Mouse (Mus musculus): ENCODE results near the gene Tmem213. TPM values are rescaled to one million over a fixed set of nuclear protein-coding genes. Genes with fewer than 3 reads are reported as not detected.

Gene Tmem213
- total RNA-seq, 2 experiments from 2014 or later, result not detected

- intact Hi-C loops (cut with DNase I), result no loop called here
- DNase-seq (ENCODE audit: extremely low spot score in 1 of 2, low spot score in 2 of 2), result peak in 1 of 2 experiments; percentile 81
Observed at GRCm38 (mm10) chr6:38144161-38144998, 35.3 kb downstream of the Tmem213 start.

GRCm38 (mm10) chr6:38145463-38146065, 36.5 kb downstream of the Tmem213 start:
- DNase-seq (ENCODE audit: extremely low spot score in 1 of 2, low spot score in 2 of 2), result peak; percentile 29 to 62
- intact Hi-C loops (cut with DNase I), result no loop called here

DNA sequence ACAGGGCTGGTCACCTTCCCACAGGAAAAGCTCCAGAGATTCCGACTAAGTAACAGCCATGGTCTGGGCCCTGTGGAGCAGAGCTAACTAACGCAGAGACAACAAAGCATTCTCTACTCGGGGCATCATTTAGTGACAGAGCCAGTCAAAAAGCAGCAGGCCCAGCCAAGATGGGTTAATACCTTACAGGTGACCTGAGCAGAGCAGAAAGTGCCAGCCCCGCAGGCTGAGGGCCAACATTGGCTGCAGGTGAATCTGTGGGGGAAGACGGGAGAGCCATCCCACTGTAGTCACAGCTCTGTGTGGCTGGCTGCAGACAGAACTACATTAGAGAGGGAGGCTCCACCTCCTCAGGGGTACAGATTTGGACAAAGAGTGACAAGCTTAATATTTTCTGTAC, 38.2 kb downstream of the Tmem213 start:
- no peak for DNase-seq (ENCODE audit: extremely low spot score in 1 of 2, low spot score in 2 of 2)
- intact Hi-C loops (cut with DNase I), result no loop called here

DNA sequence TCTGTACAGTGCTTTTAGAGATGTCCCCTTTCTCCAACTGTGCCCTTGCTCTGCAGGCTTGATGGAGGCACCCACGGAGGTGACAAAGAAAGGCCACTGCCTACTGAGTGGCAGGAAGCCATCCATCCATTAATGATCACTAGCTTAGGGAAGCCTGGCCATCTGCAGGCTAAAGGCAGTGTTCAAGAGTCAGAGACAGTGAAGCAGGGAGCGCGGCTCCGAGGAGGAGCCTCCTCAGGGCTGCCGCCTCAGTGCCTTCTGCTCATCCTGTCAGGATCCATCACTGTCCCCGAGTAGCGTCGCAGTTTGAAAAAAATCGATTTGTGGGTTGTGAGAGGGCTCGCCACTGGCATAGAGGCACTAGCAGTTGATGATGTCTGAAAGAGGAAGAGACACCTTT, 39.6 kb downstream of the Tmem213 start:
- no peak for DNase-seq (ENCODE audit: extremely low spot score in 1 of 2, low spot score in 2 of 2)
- intact Hi-C loops (cut with DNase I), result no loop called here

DNA sequence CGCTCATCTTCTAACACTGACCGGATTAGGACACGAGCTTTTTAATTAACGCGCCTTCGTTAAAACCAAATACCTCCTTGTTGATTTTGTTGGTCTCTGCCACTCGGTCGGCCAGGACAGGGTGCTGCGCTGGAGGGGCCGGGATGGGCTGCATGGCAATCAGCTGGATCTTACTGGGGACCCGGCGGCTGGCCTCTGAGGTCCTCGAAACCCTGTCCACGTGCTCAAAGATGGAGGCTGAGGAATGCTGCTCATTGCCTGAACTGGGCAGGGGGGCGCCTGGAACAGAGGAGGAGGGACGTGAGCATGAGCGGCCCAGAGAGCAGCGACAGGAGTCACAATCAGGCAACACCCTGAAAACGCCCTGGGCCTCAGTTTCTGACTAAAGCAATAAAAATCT, 40.4 kb downstream of the Tmem213 start:
- DNase-seq (ENCODE audit: extremely low spot score in 1 of 2, low spot score in 2 of 2), result no peak
- intact Hi-C loops (cut with DNase I), result no loop called here

GRCm38 (mm10) chr6:38152305-38152704, 43.2 kb downstream of the Tmem213 start:
- DNase-seq (ENCODE audit: extremely low spot score in 1 of 2, low spot score in 2 of 2), result no peak
- intact Hi-C loops (cut with DNase I), result no loop called here

GRCm38 (mm10) chr6:38156204-38156603, 47.1 kb downstream of the Tmem213 start:
- DNase-seq (ENCODE audit: extremely low spot score in 1 of 2, low spot score in 2 of 2), result no peak
- intact Hi-C loops (cut with DNase I), result no loop called here

- no peak for DNase-seq (ENCODE audit: extremely low spot score in 1 of 2, low spot score in 2 of 2)
- intact Hi-C loops (cut with DNase I), result no loop called here
Observed at GRCm38 (mm10) chr6:38157925-38158324, 48.9 kb downstream of the Tmem213 start.

GRCm38 (mm10) chr6:38159576-38159975, 50.5 kb downstream of the Tmem213 start:
- no peak for DNase-seq (ENCODE audit: extremely low spot score in 1 of 2, low spot score in 2 of 2)
- intact Hi-C loops (cut with DNase I), result no loop called here

DNA sequence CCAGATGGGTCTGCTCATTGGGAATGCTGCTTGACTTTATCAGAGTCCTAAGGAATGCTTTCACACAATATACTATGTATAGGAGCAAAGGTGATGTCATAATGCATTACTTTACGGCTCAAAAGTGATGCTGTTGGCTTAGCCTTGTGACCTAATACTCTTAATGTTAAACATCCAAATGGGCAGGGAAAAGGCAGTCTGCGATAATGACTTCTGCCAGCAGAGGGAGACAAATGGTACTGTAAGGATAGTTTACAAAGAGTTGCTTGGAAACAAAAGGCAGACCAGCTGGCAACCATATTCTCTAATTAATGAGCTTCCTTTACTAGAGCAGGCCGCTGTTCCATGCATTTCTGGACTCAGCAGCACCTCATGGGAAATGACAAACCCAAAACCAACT, 51.0 kb downstream of the Tmem213 start:
- intact Hi-C loops (cut with DNase I), result loop anchor here (2.0 to 5.0 kb wide), 2 partner anchors 92 to 167 kb away; partner anchors contain the start of gene D630045J12Rik
- peak; percentile 79 to 82 for DNase-seq (ENCODE audit: extremely low spot score in 1 of 2, low spot score in 2 of 2)

DNA sequence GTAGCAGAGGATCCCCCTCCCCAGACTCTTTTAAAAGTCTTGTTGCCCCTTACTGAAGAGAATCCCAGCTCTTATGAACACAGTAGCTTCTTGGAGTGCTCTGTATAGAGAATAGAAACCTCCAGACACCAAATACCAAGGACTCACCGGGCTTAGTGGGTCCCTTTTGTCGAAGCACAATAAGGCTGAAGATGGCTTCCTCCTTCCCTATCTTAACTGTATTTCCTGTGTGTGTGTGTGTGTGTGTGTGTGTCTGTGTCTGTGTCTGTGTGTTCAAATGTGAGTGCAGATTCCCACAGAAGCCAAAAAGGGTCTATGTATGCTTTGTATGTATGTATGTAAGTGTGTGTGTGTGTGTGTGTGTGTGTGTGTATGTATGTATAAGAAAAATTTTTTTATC, 51.5 kb downstream of the Tmem213 start:
- intact Hi-C loops (cut with DNase I), result loop anchor here (2.0 to 5.0 kb wide), 2 partner anchors 92 to 166 kb away; partner anchors contain the start of gene D630045J12Rik
- DNase-seq (ENCODE audit: extremely low spot score in 1 of 2, low spot score in 2 of 2), result no peak

GRCm38 (mm10) chr6:38162825-38163504, 53.9 kb downstream of the Tmem213 start:
- intact Hi-C loops (cut with DNase I), result loop anchor here (5.0 kb wide), 1 partner anchor 89 kb away; the partner anchor contains the start of gene D630045J12Rik
- no peak for DNase-seq (ENCODE audit: extremely low spot score in 1 of 2, low spot score in 2 of 2)

DNA sequence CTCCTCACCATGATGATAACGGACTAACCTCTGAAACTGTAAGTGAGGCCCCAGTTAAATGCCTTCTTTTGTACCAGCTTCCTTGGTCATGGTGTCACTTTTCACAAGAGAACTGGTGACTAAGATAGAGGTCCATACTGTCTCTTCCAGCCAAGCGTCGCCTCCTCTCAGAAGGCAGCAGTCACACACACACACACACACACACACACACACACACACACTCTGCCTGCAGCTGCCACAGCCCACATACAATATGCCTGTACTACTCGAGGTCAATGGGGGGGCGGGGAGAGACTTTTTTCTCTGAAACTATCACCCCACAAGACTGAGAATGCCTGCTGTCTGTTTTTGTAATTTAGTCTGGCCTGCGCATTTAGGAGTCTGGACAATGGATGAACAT, 55.6 kb downstream of the Tmem213 start:
- intact Hi-C loops (cut with DNase I), result loop anchor here (5.0 kb wide), 1 partner anchor 88 kb away; the partner anchor contains the start of gene D630045J12Rik
- peak in 1 of 2 experiments; percentile 37 for DNase-seq (ENCODE audit: extremely low spot score in 1 of 2, low spot score in 2 of 2)

- no peak for DNase-seq (ENCODE audit: extremely low spot score in 1 of 2, low spot score in 2 of 2)
- intact Hi-C loops (cut with DNase I), result no loop called here
Observed at GRCm38 (mm10) chr6:38165385-38165784, 56.3 kb downstream of the Tmem213 start.

Other genes with a start within 250 kb of the Tmem213 start
- gene Trim24, start 238.4 kb upstream of the Tmem213 start, total RNA-seq (2021), result 10 to 100 TPM; 39.1 to 43.0 TPM
- under 1 TPM in 1 of 2 experiments, not detected in 1; 0.32 TPM for gene Svopl, start 62.3 kb upstream of the Tmem213 start, total RNA-seq (2021)
- 1 to 10 TPM; 4.6 to 5.3 TPM for gene Atp6v0a4, start 15.3 kb downstream of the Tmem213 start, total RNA-seq (2021)
- gene D630045J12Rik, start 144.8 kb downstream of the Tmem213 start, total RNA-seq (2021), result 10 to 100 TPM; 36.6 to 37.1 TPM
- 1 to 10 TPM; 2.9 to 3.5 TPM for gene Zc3hav1l, start 190.0 kb downstream of the Tmem213 start, total RNA-seq (2021)
- 1 to 10 TPM; 2.9 TPM for gene Zc3hav1, start 245.3 kb downstream of the Tmem213 start, total RNA-seq (2021)